Mouse (Mus musculus) spleen, adult 2 months (tissue): ENCODE data around the gene Cep104. TPM values are rescaled to one million over a fixed set of nuclear protein-coding genes. Genes with fewer than 3 reads are reported as not detected.

ENCODE experiments used
- DNase-seq, 2 experiments: peaks; one replicate each; pipeline versions ENCODE4 v3.0.0 to v3.0.0-alpha.2; 2012 to 2021; ENCODE audit warnings: low spot score in 2 of 2, low read depth in 1 of 2
- H3K27ac ChIP-seq: fragments of 200-500 bp; 2 replicates; pipeline ENCODE4 v1.5.1; 2012; ENCODE audit warnings: low read length, inconsistent platforms; ENCODE audit not compliant: insufficient read depth
- H3K27me3 ChIP-seq: fragments of 200-500 bp; 2 replicates; pipeline ENCODE4 v1.6.1; 2012; ENCODE audit warnings: mild to moderate bottlenecking, moderate library complexity, low read length, inconsistent platforms; ENCODE audit not compliant: control insufficient read depth, insufficient read depth
- H3K36me3 ChIP-seq: fragments of 200-500 bp; 2 replicates; pipeline ENCODE4 v1.6.1; 2012; ENCODE audit warnings: mild to moderate bottlenecking, low read length, inconsistent platforms; ENCODE audit not compliant: control insufficient read depth, insufficient read depth
- H3K4me1 ChIP-seq: fragments of 200-500 bp; 2 replicates; pipeline ENCODE4 v1.6.1; 2011; ENCODE audit warnings: inconsistent platforms; ENCODE audit not compliant: control insufficient read depth, insufficient read depth, insufficient read length
- H3K4me3 ChIP-seq: fragments of 200-500 bp; 2 replicates; pipeline ENCODE4 v1.5.1; 2011; ENCODE audit warnings: mild to moderate bottlenecking, inconsistent platforms; ENCODE audit not compliant: insufficient read depth, insufficient read length; ENCODE audit errors: extremely low read depth
- CTCF ChIP-seq: fragments of 200-500 bp; IDR thresholded peaks from 2 replicates; pipeline ENCODE4 v1.5.1; 2011; ENCODE audit warnings: mild to moderate bottlenecking, inconsistent platforms; ENCODE audit not compliant: insufficient read depth, insufficient read length, insufficient replicate concordance; ENCODE audit errors: extremely low read depth
- POLR2A ChIP-seq: fragments of 200-500 bp; IDR thresholded peaks from 2 replicates; pipeline ENCODE4 v1.6.1; 2011; ENCODE audit warnings: low read depth, low read length, inconsistent platforms
- WGBS: fragments of 180-500 bp; shearing (Covaris S2); methylation state at CpG from one replicate; pipeline ENCODE4 v1.1.7; 2018; 5-methylcytosine and 5-hydroxymethylcytosine counted together
- polyA plus RNA-seq: library from polyadenylated mRNA; depleted of rRNA; stranded (reverse); fragments of >200 nt; gene quantifications from 2 replicates; pipeline ENCODE4 v1.2.3, GENCODE M21; 2012; rRNA removed

The Cep104 gene
- polyA plus RNA-seq, 1 experiment, result 8.6 TPM

GRCm38 (mm10) chr4:154056661-154057060, 81.7 kb downstream of the Cep104 start:
- DNase-seq, result no peak
- Histone ChIP-seq H3K27ac (no peak overlapping the region), H3K4me3 (no peak overlapping the region), H3K4me1 (no peaks in the 10 kb centered on the region), H3K27me3 (no peaks in the 10 kb centered on the region), H3K36me3 (no peaks in the 10 kb centered on the region)
- TF ChIP-seq POLR2A, result no peak
- TF ChIP-seq CTCF, result no peak
- 41% methylated on average over 2 of the region's 2 CpGs for WGBS

DNA sequence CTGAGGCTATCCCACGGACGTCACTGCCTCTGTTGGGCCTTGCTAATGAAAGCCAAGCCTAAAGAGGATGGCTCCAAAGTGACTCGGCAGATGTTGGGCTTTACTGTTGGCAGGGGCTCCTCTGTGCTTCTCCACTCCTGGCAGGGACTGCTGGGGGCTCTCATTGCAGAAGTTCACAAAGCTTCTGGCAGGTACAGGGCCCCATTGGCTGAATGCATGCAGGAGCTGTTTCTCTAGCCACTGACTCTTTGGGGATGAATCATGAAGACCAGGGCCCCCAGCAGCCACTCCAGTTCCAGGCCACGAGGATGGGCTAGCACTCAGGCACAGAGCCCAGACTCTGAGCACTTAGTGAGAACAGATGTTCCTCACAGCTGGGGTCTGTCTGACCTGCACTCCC, 82.7 kb downstream of the Cep104 start:
- H3K36me3 ChIP-seq, result no peaks in the 10 kb centered on the region
- WGBS, result 61% methylated on average over 4 of the region's 4 CpGs
- no peaks in the 10 kb centered on the region for H3K27me3 ChIP-seq
- no peak for TF ChIP-seq POLR2A
- TF ChIP-seq CTCF, result no peak
- no peak for DNase-seq
- no peak overlapping the region for H3K27ac ChIP-seq
- no peak overlapping the region for H3K4me3 ChIP-seq
- H3K4me1 ChIP-seq, result no peaks in the 10 kb centered on the region

Other genes with a start within 250 kb of the Cep104 start
- gene A430005L14Rik, start 18.0 kb upstream of the Cep104 start, polyA plus RNA-seq, result 26.6 and 33.8 TPM in 2 replicates
- gene Dffb, start 68 bp upstream of the Cep104 start, polyA plus RNA-seq, result 23.1 and 33.5 TPM in 2 replicates
- gene Lrrc47, start 36.5 kb downstream of the Cep104 start, polyA plus RNA-seq, result 47.2 and 71.0 TPM in 2 replicates
- 30.5 and 36.3 TPM in 2 replicates for gene Smim1, start 51.0 kb downstream of the Cep104 start, polyA plus RNA-seq
- not detected in 2 replicates for gene Ccdc27, start 67.5 kb downstream of the Cep104 start, polyA plus RNA-seq
- gene Trp73, start 165.0 kb downstream of the Cep104 start, polyA plus RNA-seq, result 0.25 and 0.34 TPM in 2 replicates
- gene Wrap73, start 167.2 kb downstream of the Cep104 start, polyA plus RNA-seq, result 24.7 and 31.7 TPM in 2 replicates
- 143 and 179 TPM in 2 replicates for gene Tprgl, start 185.5 kb downstream of the Cep104 start, polyA plus RNA-seq
- gene Megf6, start 195.5 kb downstream of the Cep104 start, polyA plus RNA-seq, result 6.8 and 7.4 TPM in 2 replicates